Mouse (Mus musculus): Measurements from ENCODE around the gene Pcdh7. TPM values are rescaled to one million over a fixed set of nuclear protein-coding genes. Genes with fewer than 3 reads are reported as not detected.

Gene Pcdh7
- polyA plus RNA-seq, 1 experiment from 2014 or later: 47.6 TPM

DNA sequence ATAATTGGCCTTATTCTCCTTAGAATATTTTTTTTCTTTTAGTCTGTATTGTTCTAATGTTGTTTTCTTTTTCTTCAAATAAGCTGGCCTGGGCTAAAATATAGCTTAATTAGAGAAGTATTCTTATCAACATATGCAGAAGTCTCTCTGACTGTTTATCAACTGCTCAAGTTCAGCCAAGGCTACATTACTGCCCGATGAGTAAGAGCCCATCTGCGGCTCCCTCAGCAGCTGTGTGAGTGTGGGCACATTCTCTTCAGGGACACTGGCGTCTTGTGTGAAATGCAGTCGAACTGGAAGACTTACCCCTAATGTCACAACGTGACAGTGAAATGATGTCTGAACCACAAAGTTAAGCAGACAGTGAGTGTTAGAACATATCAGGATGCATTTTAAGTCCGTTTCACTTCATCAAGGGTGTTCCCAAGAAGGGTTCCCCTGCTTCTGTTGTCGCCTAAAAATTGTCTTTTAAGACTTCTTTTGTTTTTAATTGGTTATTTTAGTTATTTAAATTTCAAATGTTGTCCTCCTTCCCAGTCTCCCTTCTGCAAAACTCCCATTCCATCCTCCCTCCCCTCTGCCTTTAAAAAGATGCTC lies 181.3 kb downstream of the Pcdh7 start:
- no peak for ATAC-seq (ENCODE audit: low read depth)
- H3K27ac ChIP-seq (ENCODE audit: low read depth, low read length): no peak overlapping the region
- H3K4me2 ChIP-seq (ENCODE audit: low read depth, low read length): no peak overlapping the region
- no peaks in the 10 kb centered on the region for H3K4me1 ChIP-seq (ENCODE audit: control insufficient read depth, insufficient read depth, low read length)
- H3K27me3 ChIP-seq (ENCODE audit: control insufficient read depth, insufficient read depth, low read length): no peaks in the 10 kb centered on the region
- no peaks in the 10 kb centered on the region for H3K36me3 ChIP-seq (ENCODE audit: control insufficient read depth, insufficient read depth, low read length)
- H3K4me3 ChIP-seq (ENCODE audit: low read depth, low read length): no peak overlapping the region
- WGBS: 77% methylated on average over 7 of the region's 7 CpGs
- H3K9ac ChIP-seq (replicated peaks; ENCODE audit: low read depth, low read length): no peak overlapping the region
- H3K9me3 ChIP-seq (ENCODE audit: control insufficient read depth, low read length): no peaks in the 10 kb centered on the region

DNA sequence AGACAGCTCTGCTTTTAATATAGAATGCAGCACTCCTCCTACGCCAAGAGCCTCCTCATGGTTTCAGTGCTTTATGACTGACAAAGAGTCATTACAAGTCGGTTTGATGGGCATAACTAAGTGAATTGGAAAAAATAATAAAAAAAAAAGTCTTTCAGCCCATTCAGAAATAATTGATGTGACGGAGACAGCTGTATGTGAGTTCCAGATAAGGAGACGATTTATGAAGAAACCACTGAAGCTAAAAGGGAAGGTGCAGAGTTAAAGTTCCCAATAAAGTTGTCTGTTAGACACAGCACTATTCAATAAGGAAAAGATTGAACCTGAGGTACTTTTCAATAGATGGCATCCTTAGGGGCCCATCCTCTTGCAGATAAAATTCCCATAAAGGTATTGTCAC lies 189.5 kb downstream of the Pcdh7 start:
- WGBS: 66% methylated on average over 4 of the region's 4 CpGs
- Histone ChIP-seq H3K27me3 (ENCODE audit: control insufficient read depth, insufficient read depth, low read length) (no peaks in the 10 kb centered on the region), H3K4me2 (ENCODE audit: low read depth, low read length) (no peak overlapping the region), H3K4me3 (ENCODE audit: low read depth, low read length) (no peak overlapping the region), H3K4me1 (ENCODE audit: control insufficient read depth, insufficient read depth, low read length) (no peaks in the 10 kb centered on the region), H3K9me3 (ENCODE audit: control insufficient read depth, low read length) (no peaks in the 10 kb centered on the region), H3K36me3 (ENCODE audit: control insufficient read depth, insufficient read depth, low read length) (no peaks in the 10 kb centered on the region), H3K27ac (ENCODE audit: low read depth, low read length) (no peak overlapping the region), H3K9ac (replicated peaks; ENCODE audit: low read depth, low read length) (no peak overlapping the region)
- no peak for ATAC-seq (ENCODE audit: low read depth)

DNA sequence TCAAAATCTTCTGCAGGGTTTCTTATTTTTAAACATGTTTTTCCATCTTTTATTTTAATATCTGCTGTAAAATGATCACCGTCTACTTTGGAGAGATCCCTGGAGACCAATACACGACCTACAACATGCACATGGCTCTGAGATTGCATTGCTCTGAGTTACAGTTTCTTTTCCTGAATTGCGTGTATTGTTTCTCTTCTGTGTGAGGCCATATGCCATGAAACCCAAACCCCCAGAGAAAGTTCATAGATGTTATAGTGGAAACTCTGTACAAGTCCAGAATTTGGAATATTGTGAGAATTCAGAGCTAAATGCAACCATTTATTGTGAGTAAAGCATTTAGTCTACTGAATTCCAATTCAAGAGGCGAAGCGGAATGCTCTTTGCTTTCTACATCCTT lies 203.4 kb downstream of the Pcdh7 start:
- Histone ChIP-seq H3K4me2 (ENCODE audit: low read depth, low read length) (no peak overlapping the region), H3K9me3 (ENCODE audit: control insufficient read depth, low read length) (no peaks in the 10 kb centered on the region), H3K27ac (ENCODE audit: low read depth, low read length) (no peak overlapping the region), H3K4me1 (ENCODE audit: control insufficient read depth, insufficient read depth, low read length) (no peaks in the 10 kb centered on the region), H3K9ac (replicated peaks; ENCODE audit: low read depth, low read length) (no peak overlapping the region), H3K27me3 (ENCODE audit: control insufficient read depth, insufficient read depth, low read length) (no peaks in the 10 kb centered on the region), H3K4me3 (ENCODE audit: low read depth, low read length) (no peak overlapping the region), H3K36me3 (ENCODE audit: control insufficient read depth, insufficient read depth, low read length) (no peaks in the 10 kb centered on the region)
- WGBS: 72% methylated on average over 5 of the region's 5 CpGs
- ATAC-seq (ENCODE audit: low read depth): no peak

DNA sequence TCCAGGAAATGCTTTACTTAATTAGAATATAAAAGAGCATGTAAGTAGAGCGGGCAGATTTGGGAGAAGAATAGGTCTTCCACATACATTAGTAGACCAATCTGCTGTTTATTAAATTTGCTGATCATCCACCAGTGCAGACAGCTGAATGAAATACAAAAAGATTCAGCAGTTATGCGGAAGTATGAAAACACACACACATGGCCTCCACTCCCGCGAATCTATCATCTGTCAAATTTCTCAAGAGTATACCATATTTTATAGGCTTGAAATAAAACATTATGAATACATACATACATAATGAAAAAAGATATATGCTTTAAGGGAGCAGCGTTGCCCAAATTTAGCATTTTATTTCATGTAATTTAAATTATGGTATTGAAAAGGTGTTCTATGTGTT lies 213.6 kb downstream of the Pcdh7 start:
- H3K9me3 ChIP-seq (ENCODE audit: control insufficient read depth, low read length): no peaks in the 10 kb centered on the region
- no peaks in the 10 kb centered on the region for H3K36me3 ChIP-seq (ENCODE audit: control insufficient read depth, insufficient read depth, low read length)
- no peak overlapping the region for H3K9ac ChIP-seq (replicated peaks; ENCODE audit: low read depth, low read length)
- no peak for ATAC-seq (ENCODE audit: low read depth)
- no peaks in the 10 kb centered on the region for H3K4me1 ChIP-seq (ENCODE audit: control insufficient read depth, insufficient read depth, low read length)
- no peaks in the 10 kb centered on the region for H3K27me3 ChIP-seq (ENCODE audit: control insufficient read depth, insufficient read depth, low read length)
- WGBS: 78% methylated on average over 5 of the region's 5 CpGs
- H3K4me3 ChIP-seq (ENCODE audit: low read depth, low read length): no peak overlapping the region
- H3K4me2 ChIP-seq (ENCODE audit: low read depth, low read length): no peak overlapping the region
- no peak overlapping the region for H3K27ac ChIP-seq (ENCODE audit: low read depth, low read length)

DNA sequence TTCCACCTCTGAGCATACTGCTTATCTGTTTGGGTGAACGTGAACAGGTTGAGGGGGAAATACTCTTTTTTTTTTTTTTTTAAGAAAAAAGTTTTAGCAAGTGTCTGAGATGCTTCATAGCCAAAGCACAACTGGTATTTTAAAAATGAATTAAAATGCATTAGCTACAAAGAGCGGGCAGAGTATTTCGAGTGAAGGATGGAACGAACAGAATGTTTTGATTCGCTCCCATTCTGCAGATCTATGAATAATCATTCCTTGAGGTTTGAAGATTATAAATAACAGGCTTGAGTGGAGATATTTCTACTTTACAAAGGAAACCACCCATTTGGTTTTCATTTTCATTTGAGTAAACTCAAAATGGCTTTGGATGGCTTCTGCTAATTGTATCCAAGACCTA lies 214.0 kb downstream of the Pcdh7 start:
- WGBS: 90% methylated on average over 5 of the region's 5 CpGs
- no peak for ATAC-seq (ENCODE audit: low read depth)
- H3K27me3 ChIP-seq (ENCODE audit: control insufficient read depth, insufficient read depth, low read length): no peaks in the 10 kb centered on the region

DNA sequence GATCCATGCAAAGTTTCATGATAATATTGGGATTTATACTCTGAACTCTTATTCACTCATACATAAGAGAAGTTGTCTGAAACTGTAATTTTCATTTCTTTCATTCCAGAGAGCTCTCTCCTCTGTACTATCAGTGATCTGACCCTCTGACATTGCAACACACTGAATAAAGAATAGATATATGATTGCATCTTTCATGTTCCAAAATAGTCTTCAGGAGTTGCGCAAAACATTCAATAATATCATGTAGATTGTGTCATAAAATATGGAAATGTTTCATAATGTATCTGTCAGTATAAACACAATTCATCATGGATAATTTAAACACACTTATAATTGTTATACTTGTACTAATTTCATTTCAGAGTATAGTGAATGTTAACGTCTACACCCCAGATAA lies 216.9 kb downstream of the Pcdh7 start:
- H3K9me3 ChIP-seq (ENCODE audit: control insufficient read depth, low read length): no peaks in the 10 kb centered on the region
- H3K4me2 ChIP-seq (ENCODE audit: low read depth, low read length): no peak overlapping the region
- no peak overlapping the region for H3K9ac ChIP-seq (replicated peaks; ENCODE audit: low read depth, low read length)
- ATAC-seq (ENCODE audit: low read depth): no peak
- WGBS: 91% methylated on average over 2 of the region's 2 CpGs
- no peak overlapping the region for H3K27ac ChIP-seq (ENCODE audit: low read depth, low read length)
- no peaks in the 10 kb centered on the region for H3K27me3 ChIP-seq (ENCODE audit: control insufficient read depth, insufficient read depth, low read length)
- H3K4me3 ChIP-seq (ENCODE audit: low read depth, low read length): no peak overlapping the region
- no peaks in the 10 kb centered on the region for H3K36me3 ChIP-seq (ENCODE audit: control insufficient read depth, insufficient read depth, low read length)
- no peaks in the 10 kb centered on the region for H3K4me1 ChIP-seq (ENCODE audit: control insufficient read depth, insufficient read depth, low read length)

More for the DNA sequence above, 214.0 kb downstream of the Pcdh7 start:
- no peak overlapping the region for H3K9ac ChIP-seq (replicated peaks; ENCODE audit: low read depth, low read length)
- no peak overlapping the region for H3K4me2 ChIP-seq (ENCODE audit: low read depth, low read length)
- no peaks in the 10 kb centered on the region for H3K4me1 ChIP-seq (ENCODE audit: control insufficient read depth, insufficient read depth, low read length)
- H3K4me3 ChIP-seq (ENCODE audit: low read depth, low read length): no peak overlapping the region
- no peak overlapping the region for H3K27ac ChIP-seq (ENCODE audit: low read depth, low read length)
- H3K9me3 ChIP-seq (ENCODE audit: control insufficient read depth, low read length): no peaks in the 10 kb centered on the region
- no peaks in the 10 kb centered on the region for H3K36me3 ChIP-seq (ENCODE audit: control insufficient read depth, insufficient read depth, low read length)

DNA sequence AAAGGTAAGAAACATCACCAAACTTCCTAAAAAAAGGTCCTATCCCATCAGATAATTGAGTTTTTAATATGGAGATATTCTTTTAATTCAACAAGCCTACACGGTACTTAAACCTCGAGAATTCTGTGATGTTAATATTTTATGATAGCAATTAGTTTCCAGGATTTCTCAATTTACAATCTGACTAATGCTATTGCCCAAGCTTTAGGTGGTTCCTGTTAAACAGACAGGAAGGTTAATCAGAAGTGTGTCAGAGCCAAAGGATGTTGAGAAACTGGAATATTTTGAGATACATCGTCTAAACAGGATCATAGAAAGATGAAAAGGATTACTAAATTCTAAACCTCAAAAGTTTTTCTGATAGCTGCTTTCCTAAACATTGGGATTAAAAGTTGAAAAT lies 222.7 kb downstream of the Pcdh7 start:
- no peak overlapping the region for H3K4me2 ChIP-seq (ENCODE audit: low read depth, low read length)
- no peak for ATAC-seq (ENCODE audit: low read depth)
- H3K4me3 ChIP-seq (ENCODE audit: low read depth, low read length): no peak overlapping the region
- H3K36me3 ChIP-seq (ENCODE audit: control insufficient read depth, insufficient read depth, low read length): no peaks in the 10 kb centered on the region
- H3K27me3 ChIP-seq (ENCODE audit: control insufficient read depth, insufficient read depth, low read length): no peaks in the 10 kb centered on the region
- no peak overlapping the region for H3K9ac ChIP-seq (replicated peaks; ENCODE audit: low read depth, low read length)
- H3K4me1 ChIP-seq (ENCODE audit: control insufficient read depth, insufficient read depth, low read length): 0 out of 2 replicates have a peak, but pooled peaks cover 2% of the 10 kb centered on the region
- 80% methylated on average over 3 of the region's 3 CpGs for WGBS
- no peaks in the 10 kb centered on the region for H3K9me3 ChIP-seq (ENCODE audit: control insufficient read depth, low read length)
- no peak overlapping the region for H3K27ac ChIP-seq (ENCODE audit: low read depth, low read length)

DNA sequence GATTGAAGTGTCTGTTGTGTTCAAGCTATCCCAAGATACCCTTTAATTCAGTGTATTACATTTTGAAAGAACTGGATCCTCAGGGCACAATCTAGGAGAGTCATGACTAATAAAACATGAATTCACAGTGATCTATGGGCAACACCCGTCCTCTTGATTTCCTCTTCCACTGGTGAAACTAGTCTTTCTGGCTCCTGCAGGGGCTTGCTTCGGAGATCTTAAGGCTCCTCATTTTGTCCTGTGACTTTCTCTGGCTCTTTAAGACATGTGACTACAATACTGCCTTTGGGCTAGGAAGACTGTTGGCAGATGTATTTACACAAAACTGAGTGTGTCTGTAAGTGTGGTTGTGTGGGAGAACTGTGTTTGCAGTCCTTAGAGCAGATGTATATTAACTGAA lies 225.4 kb downstream of the Pcdh7 start:
- no peaks in the 10 kb centered on the region for H3K36me3 ChIP-seq (ENCODE audit: control insufficient read depth, insufficient read depth, low read length)
- H3K4me2 ChIP-seq (ENCODE audit: low read depth, low read length): no peak overlapping the region
- H3K27me3 ChIP-seq (ENCODE audit: control insufficient read depth, insufficient read depth, low read length): no peaks in the 10 kb centered on the region
- ATAC-seq (ENCODE audit: low read depth): no peak
- 0 out of 2 replicates have a peak, but pooled peaks cover 3% of the 10 kb centered on the region for H3K4me1 ChIP-seq (ENCODE audit: control insufficient read depth, insufficient read depth, low read length)
- no peak overlapping the region for H3K9ac ChIP-seq (replicated peaks; ENCODE audit: low read depth, low read length)
- H3K9me3 ChIP-seq (ENCODE audit: control insufficient read depth, low read length): no peaks in the 10 kb centered on the region
- 70% methylated on average over 2 of the region's 2 CpGs for WGBS
- H3K27ac ChIP-seq (ENCODE audit: low read depth, low read length): no peak overlapping the region
- no peak overlapping the region for H3K4me3 ChIP-seq (ENCODE audit: low read depth, low read length)

DNA sequence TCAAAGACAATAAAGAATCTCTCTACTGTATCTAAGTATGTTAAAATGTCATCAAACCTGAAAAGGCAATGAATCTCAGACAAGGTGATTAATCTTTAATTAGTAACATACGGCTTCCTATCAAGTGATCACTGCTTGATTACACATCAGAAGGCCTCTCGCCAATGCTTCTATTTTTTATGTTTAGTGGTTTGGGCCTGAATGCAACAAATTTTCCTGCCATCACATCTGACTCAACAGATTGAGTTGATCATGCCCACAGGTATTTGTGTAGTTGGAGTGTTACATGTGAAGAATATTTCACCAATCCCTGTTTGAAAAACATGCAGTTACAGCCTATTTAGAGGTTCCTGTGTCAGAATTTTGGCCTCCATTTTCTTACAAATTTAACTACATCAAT lies 225.8 kb downstream of the Pcdh7 start:
- Histone ChIP-seq H3K27ac (ENCODE audit: low read depth, low read length) (no peak overlapping the region), H3K4me3 (ENCODE audit: low read depth, low read length) (no peak overlapping the region), H3K4me2 (ENCODE audit: low read depth, low read length) (no peak overlapping the region), H3K36me3 (ENCODE audit: control insufficient read depth, insufficient read depth, low read length) (no peaks in the 10 kb centered on the region), H3K27me3 (ENCODE audit: control insufficient read depth, insufficient read depth, low read length) (no peaks in the 10 kb centered on the region), H3K4me1 (ENCODE audit: control insufficient read depth, insufficient read depth, low read length) (0 out of 2 replicates have a peak, but pooled peaks cover 3% of the 10 kb centered on the region), H3K9me3 (ENCODE audit: control insufficient read depth, low read length) (no peaks in the 10 kb centered on the region), H3K9ac (replicated peaks; ENCODE audit: low read depth, low read length) (no peak overlapping the region)
- WGBS: 59% methylated on average over 2 of the region's 2 CpGs
- ATAC-seq (ENCODE audit: low read depth): no peak

Data from neural tube, embryonic 14.5 days (tissue).